Mouse (Mus musculus) left cerebral cortex, adult 2 months (tissue): ENCODE measurements at regions not wholly inside any gene's neighbourhood (a gene's known extent, or its start where the extent isn't known, plus 50 kb on each side); places are given as distances from the start of the nearest gene placed in this dataset.
A peak's percentile ranks its signal among the peaks of the same experiment; 100 is the strongest.

Experiments
- DNase-seq, 2 experiments: peaks; one replicate each; pipeline ENCODE4 v3.0.0; 2021 to 2022; ENCODE audit warnings: low spot score in 2 of 2, mixed read lengths in 1 of 2; ENCODE audit errors: extremely low spot score in 1 of 2
- H3K27ac ChIP-seq: fragments of 200-600 bp; 2 replicates; pipeline ENCODE4 v1.8.1; 2022
- H3K4me3 ChIP-seq: fragments of 200-600 bp; 2 replicates; pipeline ENCODE4 v1.8.1; 2022
- CTCF ChIP-seq: fragments of 200-600 bp; IDR thresholded peaks from 2 replicates; pipeline ENCODE4 v1.8.1; 2022; ENCODE audit warnings: antibody characterized with exemption, mild to moderate bottlenecking, moderate library complexity
- intact Hi-C: fragments of 180-260 bp; cut with DNase I; formaldehyde crosslinking; loops from one replicate; pipeline ENCODE4 v1.15.1; 2025

GRCm38 (mm10) chr3:123754011-123754610 lies 63.5 kb upstream of the Ndst3 start:
- H3K4me3 ChIP-seq, result no peak overlapping the region
- DNase-seq, result peak; percentile 22 to 24
- intact Hi-C loops, result loop anchor here (2.0 to 10.0 kb wide), 4 partner anchors 31 to 321 kb away; partner anchors contain the start of gene Ndst3
- no peak for TF ChIP-seq CTCF
- peak overlapping the region; percentile 80 for H3K27ac ChIP-seq

DNA sequence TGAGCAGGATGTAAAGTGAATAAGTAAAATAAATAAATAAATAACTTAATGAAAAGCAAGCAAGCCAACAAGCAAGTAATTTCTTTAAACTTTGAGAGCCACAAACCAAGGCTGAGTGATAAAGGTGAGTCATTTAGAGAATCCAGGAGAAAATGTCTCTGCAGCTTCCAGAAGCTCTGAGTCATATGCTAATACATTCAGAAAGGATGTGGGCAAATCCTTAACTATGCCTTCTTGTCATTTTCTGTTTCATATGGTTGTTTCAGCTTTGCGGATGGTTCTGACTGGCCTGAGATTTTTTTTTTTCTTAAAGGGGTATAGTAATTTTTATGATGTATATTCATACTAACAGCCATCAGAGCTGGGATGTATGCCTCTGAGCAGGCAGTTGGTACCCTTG lies 64.3 kb upstream of the Ndst3 start:
- intact Hi-C loops, result loop anchor here (2.0 to 10.0 kb wide), 4 partner anchors 32 to 320 kb away; partner anchors contain the start of gene Ndst3
- TF ChIP-seq CTCF, result no peak
- peak in 1 of 2 experiments; percentile 10 for DNase-seq
- Histone ChIP-seq H3K27ac (peak overlapping the region; percentile 80), H3K4me3 (no peak overlapping the region)

DNA sequence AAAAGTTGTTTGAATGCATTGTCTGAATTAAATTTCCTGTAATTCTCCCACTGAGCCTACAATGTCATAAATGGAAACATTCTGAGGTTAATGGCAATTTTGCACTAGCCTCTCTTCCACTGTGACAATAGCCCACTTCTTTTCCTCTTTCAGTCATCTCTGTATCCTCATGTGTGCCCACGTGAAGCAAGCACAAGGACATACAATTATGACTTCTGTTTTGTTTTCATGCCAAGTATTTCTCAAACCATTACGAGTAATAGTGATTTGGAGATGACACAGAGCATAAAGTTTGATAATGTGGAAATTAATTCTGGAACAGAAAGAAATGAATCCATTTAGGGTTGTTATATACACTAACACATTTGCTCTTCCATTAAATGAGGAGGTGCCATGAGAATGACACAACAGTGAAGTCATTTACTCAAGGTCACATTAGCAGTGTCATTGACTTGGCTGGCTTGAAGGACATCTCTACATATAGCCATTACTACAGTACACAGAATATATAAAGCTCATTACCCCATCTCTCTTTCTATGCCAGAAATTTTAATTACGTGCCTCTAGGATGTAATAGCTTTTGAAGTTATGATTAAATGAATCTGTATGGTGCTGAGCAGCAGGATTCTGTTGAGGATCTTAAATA lies 75.4 kb upstream of the Ndst3 start:
- intact Hi-C loops, result loop anchor here (5.0 kb wide), 1 partner anchor 129 kb away; no protein-coding TSS in a partner anchor
- no peak for TF ChIP-seq CTCF
- DNase-seq, result no peak
- no peak overlapping the region for H3K27ac ChIP-seq
- no peak overlapping the region for H3K4me3 ChIP-seq

GRCm38 (mm10) chr3:123766557-123766913 lies 75.9 kb upstream of the Ndst3 start:
- 0 out of 2 replicates have a peak overlapping the region, but pooled peaks have one; percentile 3 for H3K27ac ChIP-seq
- H3K4me3 ChIP-seq, result no peak overlapping the region
- intact Hi-C loops, result loop anchor here (5.0 kb wide), 1 partner anchor 129 kb away; no protein-coding TSS in a partner anchor
- no peak for DNase-seq
- no peak for TF ChIP-seq CTCF

- no peak for DNase-seq
- intact Hi-C loops, result loop anchor here (5.0 kb wide), 1 partner anchor 497 kb away; no protein-coding TSS in a partner anchor
- TF ChIP-seq CTCF, result peak; percentile 45
Measured at GRCm38 (mm10) chr3:123780507-123780906, 89.9 kb upstream of the Ndst3 start.

GRCm38 (mm10) chr3:123781581-123781980 lies 90.9 kb upstream of the Ndst3 start:
- Histone ChIP-seq H3K4me3 (no peak overlapping the region), H3K27ac (no peak overlapping the region)
- TF ChIP-seq CTCF, result no peak
- intact Hi-C loops, result loop anchor here (5.0 kb wide), 1 partner anchor 496 kb away; no protein-coding TSS in a partner anchor
- no peak for DNase-seq

More at GRCm38 (mm10) chr3:123780507-123780906, 89.9 kb upstream of the Ndst3 start:
- no peak overlapping the region for H3K4me3 ChIP-seq
- no peak overlapping the region for H3K27ac ChIP-seq

DNA sequence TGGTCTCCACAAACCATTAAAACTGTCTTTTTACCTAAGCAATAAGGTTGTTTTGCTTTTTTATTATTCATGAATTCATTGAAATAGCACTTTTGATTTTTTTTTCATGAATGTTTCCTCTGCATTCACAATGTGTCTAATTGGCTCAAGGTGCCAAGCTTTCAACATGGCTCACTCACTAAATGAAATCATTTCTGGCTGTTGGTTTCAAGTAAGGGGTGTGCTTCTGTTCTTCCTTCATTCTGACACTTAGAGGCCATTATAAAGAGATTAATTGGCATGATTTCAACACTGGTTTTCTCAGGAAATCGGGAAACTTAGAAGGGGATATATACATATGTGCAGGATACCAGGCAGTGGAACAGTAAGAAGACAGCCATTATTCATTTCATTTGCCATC lies 93.5 kb upstream of the Ndst3 start:
- H3K27ac ChIP-seq, result no peak overlapping the region
- DNase-seq, result no peak
- TF ChIP-seq CTCF, result no peak
- intact Hi-C loops, result loop anchor here (5.0 kb wide), 1 partner anchor 493 kb away; no protein-coding TSS in a partner anchor
- no peak overlapping the region for H3K4me3 ChIP-seq

- intact Hi-C loops, result no loop called here
- H3K27ac ChIP-seq, result no peak overlapping the region
- TF ChIP-seq CTCF, result no peak
Measured at GRCm38 (mm10) chr3:123794011-123794410, 103.4 kb upstream of the Ndst3 start.

GRCm38 (mm10) chr3:123805338-123805737 lies 114.7 kb upstream of the Ndst3 start:
- Histone ChIP-seq H3K27ac (no peak overlapping the region), H3K4me3 (no peak overlapping the region)
- peak in 1 of 2 experiments; percentile 9 for DNase-seq
- intact Hi-C loops, result no loop called here
- no peak for TF ChIP-seq CTCF

More at GRCm38 (mm10) chr3:123794011-123794410, 103.4 kb upstream of the Ndst3 start:
- H3K4me3 ChIP-seq, result no peak overlapping the region
- no peak for DNase-seq

DNA sequence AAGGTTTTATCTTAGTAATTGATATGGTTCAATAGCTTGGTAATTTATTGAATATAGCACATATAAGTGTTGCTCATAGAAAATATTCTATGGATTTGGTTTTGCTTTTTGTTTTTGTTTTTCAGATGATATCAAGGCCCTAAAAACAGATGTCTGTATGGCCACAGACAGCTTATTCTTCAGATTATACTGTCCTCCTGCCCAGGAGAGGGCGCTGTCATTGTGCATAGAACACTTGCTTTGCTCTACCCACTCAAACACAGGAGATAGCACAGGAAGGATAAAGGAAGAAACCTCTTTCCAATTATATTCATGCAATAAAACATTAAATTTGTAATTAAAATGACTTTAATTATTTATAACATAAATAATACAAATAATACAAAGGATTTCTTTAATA lies 115.4 kb upstream of the Ndst3 start:
- H3K4me3 ChIP-seq, result no peak overlapping the region
- peak; percentile 17 for TF ChIP-seq CTCF
- H3K27ac ChIP-seq, result no peak overlapping the region
- DNase-seq, result no peak
- intact Hi-C loops, result no loop called here

- H3K27ac ChIP-seq, result no peak overlapping the region
- H3K4me3 ChIP-seq, result no peak overlapping the region
- TF ChIP-seq CTCF, result no peak
- no peak for DNase-seq
- intact Hi-C loops, result no loop called here
Measured at GRCm38 (mm10) chr3:123806546-123806945, 115.9 kb upstream of the Ndst3 start.

DNA sequence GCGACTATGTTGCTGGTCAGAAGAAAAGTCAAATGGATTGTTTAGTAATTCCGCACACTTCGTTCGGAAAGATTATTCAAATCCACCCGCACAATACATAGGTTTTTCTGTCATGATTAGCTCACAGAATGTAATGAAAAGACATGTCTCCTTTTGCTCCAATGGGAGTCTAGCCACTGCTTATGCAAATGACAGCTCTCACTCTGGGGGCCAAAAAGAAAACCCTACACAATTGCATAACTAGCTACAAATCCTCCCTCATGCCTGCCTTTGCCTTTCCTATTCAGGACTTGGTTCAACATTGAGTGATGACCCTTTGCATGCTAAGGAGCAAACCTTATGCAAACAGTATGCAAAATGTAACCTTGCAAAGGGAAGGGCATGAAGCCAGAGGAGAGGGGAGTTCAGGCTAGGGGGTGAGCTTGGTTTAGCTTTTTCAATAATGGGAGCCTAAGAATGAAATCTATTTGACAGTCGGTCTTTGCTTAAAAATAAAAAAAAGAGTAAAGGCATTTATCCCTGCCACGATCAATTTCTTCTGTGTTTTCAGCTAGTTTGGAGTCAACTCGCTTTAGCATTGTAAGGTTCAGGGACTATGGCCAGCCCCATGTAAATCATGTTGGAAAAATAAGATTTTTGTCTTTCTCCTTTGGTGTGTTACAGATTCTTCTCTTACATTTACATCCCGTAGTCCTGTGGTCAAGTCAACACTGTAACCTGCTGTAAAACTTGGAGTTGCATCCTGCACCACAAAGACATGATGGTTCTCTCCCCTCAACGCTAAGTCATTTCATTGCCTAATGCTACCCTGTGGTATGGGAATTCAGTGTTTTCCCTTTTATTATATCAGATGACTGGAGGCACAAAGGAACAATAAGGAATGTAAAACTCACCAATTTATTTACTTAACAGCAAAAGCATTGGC lies 119.6 kb upstream of the Ndst3 start:
- intact Hi-C loops, result no loop called here
- Histone ChIP-seq H3K27ac (no peak overlapping the region), H3K4me3 (no peak overlapping the region)
- DNase-seq, result no peak
- no peak for TF ChIP-seq CTCF
